Mouse (Mus musculus) intestine, embryonic 14.5 days (tissue): ENCODE results near the gene Tcf20. TPM values are rescaled to one million over a fixed set of nuclear protein-coding genes. Genes with fewer than 3 reads are reported as not detected.

Experiments used
- ATAC-seq: fragments of 200-750 bp; cut with Nextera tagmentation; replicated peaks from 2 replicates; pipeline ENCODE4 v1.8.0; 2017; ENCODE audit warnings: low read depth, moderate number of reproducible peaks, moderate TSS enrichment, moderate library complexity; ENCODE audit not compliant: low FRiP score, low TSS enrichment
- DNase-seq: peaks from one replicate; pipeline ENCODE4 v3.0.0-alpha.2; 2018; ENCODE audit warnings: low spot score
- H3K27ac ChIP-seq: fragments of 300-500 bp; sonication (generic); 2 replicates; pipeline ENCODE4 v1.5.1; 2014; ENCODE audit warnings: low read depth, mild to moderate bottlenecking, control low read depth
- H3K27me3 ChIP-seq: fragments of 300-500 bp; sonication (generic); replicated peaks from 2 replicates; pipeline ENCODE4 v1.6.1; 2014; ENCODE audit warnings: low read length, control low read depth; ENCODE audit not compliant: control insufficient read depth, insufficient read depth
- H3K36me3 ChIP-seq: fragments of 300-500 bp; sonication (generic); 2 replicates; pipeline ENCODE4 v1.6.1; 2014; ENCODE audit warnings: low read length, control low read depth; ENCODE audit not compliant: control insufficient read depth, insufficient read depth
- H3K4me1 ChIP-seq: fragments of 300-500 bp; sonication (generic); replicated peaks from 2 replicates; pipeline ENCODE4 v1.6.1; 2014; ENCODE audit warnings: low read length, control low read depth, mixed read lengths; ENCODE audit not compliant: control insufficient read depth, insufficient read depth
- H3K4me2 ChIP-seq: fragments of 300-500 bp; sonication (generic); 2 replicates; pipeline ENCODE4 v1.6.1; 2014; ENCODE audit warnings: low read length
- H3K4me3 ChIP-seq: fragments of 300-500 bp; sonication (generic); 2 replicates; pipeline ENCODE4 v1.5.1; 2014; ENCODE audit warnings: low read depth, low read length, control low read depth, mixed read lengths
- H3K9ac ChIP-seq: fragments of 300-500 bp; sonication (generic); 2 replicates; pipeline ENCODE4 v1.6.1; 2014; ENCODE audit warnings: mild to moderate bottlenecking, low read length
- H3K9me3 ChIP-seq: fragments of 300-500 bp; sonication (generic); 2 replicates; pipeline ENCODE4 v1.6.1; 2016; ENCODE audit warnings: low read length, control low read depth; ENCODE audit not compliant: control insufficient read depth
- WGBS: fragments of 180-500 bp; shearing (Covaris S2); extraction: QIAGEN DNeasy Blood & Tissue Kit; methylation state at CpG from one replicate; pipeline ENCODE4 v1.1.7; 2014; 5-methylcytosine and 5-hydroxymethylcytosine counted together
- polyA plus RNA-seq: library from polyadenylated mRNA; unstranded; fragments of >200 nt; fragmentation: Nextera tagmentation; extraction: Ambion mirVana; gene quantifications from 2 replicates; pipeline ENCODE4 v1.2.1, GENCODE M21; 2014

Gene Tcf20
- polyA plus RNA-seq, 1 experiment from 2014 or later, result 11.7 TPM

DNA sequence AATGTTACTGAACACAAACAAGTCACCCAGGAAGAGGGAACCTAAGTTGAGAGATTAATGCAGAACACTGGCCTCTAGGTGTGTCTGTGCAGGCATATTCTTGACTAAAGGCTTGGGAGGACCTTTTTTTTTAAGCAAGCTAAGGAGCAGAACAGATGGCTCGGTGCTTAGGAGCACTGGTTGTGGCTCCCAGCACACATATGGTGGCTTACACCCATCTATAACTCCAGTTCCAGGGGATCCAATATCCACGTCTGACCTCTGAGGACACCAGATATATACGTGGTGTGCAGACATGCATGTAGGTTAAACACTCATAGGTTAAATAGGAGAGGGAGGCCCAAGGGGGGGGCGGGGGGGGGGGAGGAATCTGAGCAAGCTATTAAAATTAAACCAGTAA lies 165.3 kb downstream of the Tcf20 start:
- H3K4me3 ChIP-seq, result no peak overlapping the region
- WGBS, result 79% methylated on average over 3 of the region's 4 CpGs

DNA sequence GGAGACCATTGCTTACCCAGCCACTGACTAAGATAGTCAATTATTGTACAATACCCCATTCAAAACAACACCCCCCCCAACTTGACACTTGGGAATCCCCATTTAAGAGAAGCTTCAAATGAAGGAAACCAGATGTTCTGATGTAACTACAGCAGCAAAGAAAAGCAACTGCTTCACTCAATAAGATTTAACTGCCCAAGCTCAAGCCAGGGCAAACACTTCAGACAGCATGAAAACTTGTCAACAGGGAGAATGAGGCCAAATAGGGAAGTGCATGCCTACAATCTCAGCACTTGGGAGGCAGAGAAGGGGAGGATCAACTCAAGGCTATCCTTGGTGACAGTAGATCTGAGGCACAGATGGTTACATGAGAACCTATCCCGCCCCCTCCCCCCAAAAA lies 166.0 kb downstream of the Tcf20 start:
- Histone ChIP-seq H3K4me2 (no peak overlapping the region), H3K4me3 (no peak overlapping the region), H3K27me3 (no peaks in the 10 kb centered on the region), H3K9ac (no peak overlapping the region), H3K36me3 (peaks cover 31% of the 10 kb centered on the region), H3K4me1 (no peaks in the 10 kb centered on the region; the same call in 1 of the 2 replicates), H3K27ac (no peak overlapping the region), H3K9me3 (no peaks in the 10 kb centered on the region)
- 91% methylated on average over 1 of the region's 1 CpGs for WGBS
- DNase-seq (no peak), ATAC-seq (no peak)

More for the DNA sequence above, 165.3 kb downstream of the Tcf20 start:
- Histone ChIP-seq H3K27me3 (no peaks in the 10 kb centered on the region), H3K9ac (no peak overlapping the region), H3K36me3 (peaks cover 31% of the 10 kb centered on the region), H3K9me3 (no peaks in the 10 kb centered on the region), H3K27ac (no peak overlapping the region), H3K4me1 (no peaks in the 10 kb centered on the region; the same call in 1 of the 2 replicates), H3K4me2 (no peak overlapping the region)
- no peak for ATAC-seq
- no peak for DNase-seq

DNA sequence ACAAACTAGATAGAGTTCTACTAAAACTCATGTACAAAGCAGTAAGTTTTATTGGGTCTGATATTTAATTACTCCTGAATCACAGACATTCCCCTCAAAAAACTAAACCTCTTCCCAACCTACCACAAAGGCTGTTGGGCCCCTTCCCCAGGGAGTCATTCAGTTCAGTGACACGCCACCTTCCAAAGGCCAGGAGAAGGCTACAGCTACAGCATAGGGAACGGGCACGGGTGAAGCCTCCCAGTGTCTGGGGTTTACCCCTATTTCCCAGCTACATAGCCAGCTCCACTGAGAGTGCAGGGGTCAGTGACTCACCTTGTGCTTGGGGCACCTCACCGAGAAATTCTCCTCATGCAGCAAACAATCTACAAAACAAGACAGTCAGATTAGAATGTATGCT lies 172.4 kb downstream of the Tcf20 start:
- no peaks in the 10 kb centered on the region for H3K27me3 ChIP-seq
- no peaks in the 10 kb centered on the region for H3K9me3 ChIP-seq
- DNase-seq (no peak), ATAC-seq (no peak)
- 87% methylated on average over 4 of the region's 4 CpGs for WGBS
- H3K4me3 ChIP-seq, result no peak overlapping the region
- no peaks in the 10 kb centered on the region for H3K4me1 ChIP-seq
- no peak overlapping the region for H3K4me2 ChIP-seq
- no peak overlapping the region for H3K9ac ChIP-seq
- no peak overlapping the region for H3K27ac ChIP-seq
- peaks cover 39% of the 10 kb centered on the region for H3K36me3 ChIP-seq

DNA sequence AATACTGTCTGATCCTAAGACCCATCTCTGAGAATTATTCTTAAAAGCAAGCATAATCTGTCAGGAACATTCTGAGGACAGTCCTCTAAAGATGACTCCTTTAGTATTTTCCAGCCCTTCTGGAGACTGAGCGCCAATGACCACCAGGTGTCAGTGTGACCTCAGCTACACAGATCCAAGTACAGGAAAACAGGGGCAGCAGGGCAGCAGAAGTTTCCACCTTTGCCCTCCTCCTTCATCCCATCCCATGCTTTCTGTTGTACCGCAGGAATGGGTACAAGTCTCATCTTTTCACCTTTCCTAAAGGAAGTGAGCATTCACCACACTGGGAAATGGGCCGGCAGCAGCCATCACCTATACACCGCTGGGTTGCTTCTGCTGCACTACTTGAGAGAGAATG lies 172.9 kb downstream of the Tcf20 start:
- ATAC-seq (no peak; the same call in 1 of the 2 replicates), DNase-seq (peak; percentile 77)
- WGBS, result 62% methylated on average over 4 of the region's 4 CpGs
- H3K9me3 ChIP-seq, result no peaks in the 10 kb centered on the region
- H3K4me3 ChIP-seq, result no peak overlapping the region
- no peak overlapping the region for H3K9ac ChIP-seq
- no peaks in the 10 kb centered on the region for H3K27me3 ChIP-seq
- no peak overlapping the region for H3K4me2 ChIP-seq
- H3K36me3 ChIP-seq, result peaks cover 44% of the 10 kb centered on the region
- no peaks in the 10 kb centered on the region for H3K4me1 ChIP-seq
- no peak overlapping the region for H3K27ac ChIP-seq

GRCm38 (mm10) chr15:82814321-82814720 lies 173.4 kb downstream of the Tcf20 start:
- no peak overlapping the region for H3K4me3 ChIP-seq
- no peak overlapping the region for H3K9ac ChIP-seq
- H3K27ac ChIP-seq, result no peak overlapping the region
- ATAC-seq (no peak), DNase-seq (no peak)
- no peaks in the 10 kb centered on the region for H3K9me3 ChIP-seq
- WGBS, result 89% methylated on average over 7 of the region's 7 CpGs
- H3K27me3 ChIP-seq, result no peaks in the 10 kb centered on the region
- no peaks in the 10 kb centered on the region for H3K4me1 ChIP-seq
- peaks cover 47% of the 10 kb centered on the region for H3K36me3 ChIP-seq
- no peak overlapping the region for H3K4me2 ChIP-seq

GRCm38 (mm10) chr15:82810556-82810955 lies 177.1 kb downstream of the Tcf20 start:
- Histone ChIP-seq H3K27ac (no peak overlapping the region), H3K9ac (no peak overlapping the region), H3K4me2 (no peak overlapping the region), H3K9me3 (no peaks in the 10 kb centered on the region), H3K4me1 (no peaks in the 10 kb centered on the region), H3K4me3 (no peak overlapping the region), H3K27me3 (no peaks in the 10 kb centered on the region), H3K36me3 (peaks cover 48% of the 10 kb centered on the region)
- WGBS, result 74% methylated on average over 1 of the region's 1 CpGs
- DNase-seq (no peak), ATAC-seq (no peak)

- H3K4me3 ChIP-seq, result no peak overlapping the region
- H3K27ac ChIP-seq, result no peak overlapping the region
- DNase-seq (no peak), ATAC-seq (no peak)
- H3K27me3 ChIP-seq, result no peaks in the 10 kb centered on the region
- no peaks in the 10 kb centered on the region for H3K4me1 ChIP-seq
- H3K9ac ChIP-seq, result no peak overlapping the region
- no peak overlapping the region for H3K4me2 ChIP-seq
- H3K36me3 ChIP-seq, result peaks cover 41% of the 10 kb centered on the region
- 83% methylated on average over 6 of the region's 6 CpGs for WGBS
- H3K9me3 ChIP-seq, result no peaks in the 10 kb centered on the region
Observed at GRCm38 (mm10) chr15:82809511-82809910, 178.2 kb downstream of the Tcf20 start.

- Histone ChIP-seq H3K4me1 (no peaks in the 10 kb centered on the region), H3K9ac (no peak overlapping the region), H3K36me3 (peaks cover 26% of the 10 kb centered on the region), H3K4me3 (no peak overlapping the region), H3K27me3 (no peaks in the 10 kb centered on the region), H3K9me3 (no peaks in the 10 kb centered on the region), H3K27ac (no peak overlapping the region), H3K4me2 (no peak overlapping the region)
- no peak for ATAC-seq
- DNase-seq, result no peak
- WGBS, result 83% methylated on average over 5 of the region's 5 CpGs
Observed at GRCm38 (mm10) chr15:82806969-82807763, 180.5 kb downstream of the Tcf20 start.
